Mouse (Mus musculus): ENCODE measurements at regions not wholly inside any gene's neighbourhood (a gene's known extent, or its start where the extent isn't known, plus 50 kb on each side); places are given as distances from the start of the nearest gene placed in this dataset.

- no peak for DNase-seq (ENCODE audit: low spot score in 2 of 2)
Observed at GRCm38 (mm10) chr12:54577235-54577634, 79.1 kb downstream of the Sptssa start.

GRCm38 (mm10) chr12:54576821-54577220 is 79.6 kb downstream of the Sptssa start:
- DNase-seq (ENCODE audit: low spot score in 2 of 2), result no peak

- peak in 1 of 2 experiments; percentile 54 for DNase-seq (ENCODE audit: low spot score in 2 of 2)
Observed at GRCm38 (mm10) chr12:54572866-54573265, 83.5 kb downstream of the Sptssa start.

GRCm38 (mm10) chr12:54568078-54568931 is 88.1 kb downstream of the Sptssa start:
- no peak for DNase-seq (ENCODE audit: low spot score in 2 of 2)

GRCm38 (mm10) chr12:54567426-54567790 is 89.0 kb downstream of the Sptssa start:
- no peak for DNase-seq (ENCODE audit: low spot score in 2 of 2)

GRCm38 (mm10) chr12:54566532-54567425 is 89.6 kb downstream of the Sptssa start:
- no peak for DNase-seq (ENCODE audit: low spot score in 2 of 2)

- DNase-seq (ENCODE audit: low spot score in 2 of 2), result peak in 1 of 2 experiments; percentile 31
Observed at GRCm38 (mm10) chr12:54561981-54562380, 94.4 kb downstream of the Sptssa start.

GRCm38 (mm10) chr12:54558106-54558505 is 98.3 kb downstream of the Sptssa start:
- peak in 1 of 2 experiments; percentile 42 for DNase-seq (ENCODE audit: low spot score in 2 of 2)

- DNase-seq (ENCODE audit: low spot score in 2 of 2), result no peak
Observed at GRCm38 (mm10) chr12:54549659-54550058, 106.7 kb downstream of the Sptssa start.

- peak; percentile 65 to 77 for DNase-seq (ENCODE audit: low spot score in 2 of 2)
Observed at GRCm38 (mm10) chr12:54545821-54546608, 110.4 kb downstream of the Sptssa start.

GRCm38 (mm10) chr12:54538320-54538705 is 118.1 kb downstream of the Sptssa start:
- DNase-seq (ENCODE audit: low spot score in 2 of 2), result no peak

GRCm38 (mm10) chr12:54537690-54538319 is 118.6 kb downstream of the Sptssa start:
- no peak for DNase-seq (ENCODE audit: low spot score in 2 of 2)

GRCm38 (mm10) chr12:54537022-54537421 is 119.4 kb downstream of the Sptssa start:
- no peak for DNase-seq (ENCODE audit: low spot score in 2 of 2)

GRCm38 (mm10) chr12:54535556-54536516 is 120.5 kb downstream of the Sptssa start:
- no peak for DNase-seq (ENCODE audit: low spot score in 2 of 2)

- no peak for DNase-seq (ENCODE audit: low spot score in 2 of 2)
Observed at GRCm38 (mm10) chr12:54534910-54535309, 121.5 kb downstream of the Sptssa start.

- no peak for DNase-seq (ENCODE audit: low spot score in 2 of 2)
Observed at GRCm38 (mm10) chr12:54533134-54533533, 123.2 kb downstream of the Sptssa start.

- DNase-seq (ENCODE audit: low spot score in 2 of 2), result no peak
Observed at GRCm38 (mm10) chr12:54532062-54532461, 124.3 kb downstream of the Sptssa start.

- no peak for DNase-seq (ENCODE audit: low spot score in 2 of 2)
Observed at GRCm38 (mm10) chr12:54528046-54528445, 128.3 kb downstream of the Sptssa start.

GRCm38 (mm10) chr12:54527577-54527976 is 128.8 kb downstream of the Sptssa start:
- no peak for DNase-seq (ENCODE audit: low spot score in 2 of 2)

GRCm38 (mm10) chr12:54520406-54520805 is 136.0 kb downstream of the Sptssa start:
- DNase-seq (ENCODE audit: low spot score in 2 of 2), result no peak
